Mouse (Mus musculus): ENCODE data around the gene Krt13.
A peak's percentile ranks its signal among the peaks of the same experiment; 100 is the strongest.

Gene Krt13

GRCm38 (mm10) chr11:100112935-100113741 is 8.2 kb downstream of the Krt13 start:
- DNase-seq (ENCODE audit: low read depth), result no peak

- no peak for DNase-seq (ENCODE audit: low read depth)
Measured at GRCm38 (mm10) chr11:100105576-100106122, 15.7 kb downstream of the Krt13 start, which contains the start of gene Krt36. Gene Krt36 (minus strand): TSS chr11:100105626.

GRCm38 (mm10) chr11:100102693-100103429 is 18.5 kb downstream of the Krt13 start:
- DNase-seq (ENCODE audit: low read depth), result no peak

GRCm38 (mm10) chr11:100100391-100100790 is 21.0 kb downstream of the Krt13 start:
- no peak for DNase-seq (ENCODE audit: low read depth)

- DNase-seq (ENCODE audit: low read depth), result no peak
Measured at GRCm38 (mm10) chr11:100097819-100098218, 23.5 kb downstream of the Krt13 start.

GRCm38 (mm10) chr11:100096141-100096540 is 25.2 kb downstream of the Krt13 start, which contains the start of gene Krt35:
Gene Krt35 (minus strand): TSS chr11:100096241.
- no peak for DNase-seq (ENCODE audit: low read depth)

GRCm38 (mm10) chr11:100088378-100089025 is 32.9 kb downstream of the Krt13 start:
- DNase-seq (ENCODE audit: low read depth), result no peak

- no peak for DNase-seq (ENCODE audit: low read depth)
Measured at GRCm38 (mm10) chr11:100087861-100088260, 33.5 kb downstream of the Krt13 start, which contains the start of gene Krt32. Gene Krt32 (minus strand): TSS chr11:100088226.

GRCm38 (mm10) chr11:100073873-100074272 is 47.5 kb downstream of the Krt13 start:
- DNase-seq (ENCODE audit: low read depth), result peak; percentile 57

All from NIH3T3 (cell line).